Mouse (Mus musculus) bone marrow, adult 2 months (tissue): ENCODE data around the gene Gm10375. TPM values are rescaled to one million over a fixed set of nuclear protein-coding genes. Genes with fewer than 3 reads are reported as not detected.
"Not testable (repeated sequence)": the region's sequence is repeated elsewhere in the genome, so short reads cannot be mapped to it uniquely, and the experiment has no call there.

Experiments used
- H3K27ac ChIP-seq: fragments of 200-500 bp; 2 replicates; pipeline ENCODE4 v1.5.1; 2012; ENCODE audit warnings: low read depth, mild to moderate bottlenecking, control low read depth, inconsistent platforms, low read length; ENCODE audit not compliant: control insufficient read depth, poor library complexity, insufficient read depth
- H3K4me1 ChIP-seq: fragments of 200-500 bp; 2 replicates; pipeline ENCODE4 v1.6.1; 2011; ENCODE audit warnings: low read length; ENCODE audit not compliant: control insufficient read depth, insufficient read depth
- H3K4me3 ChIP-seq: fragments of 200-500 bp; replicated peaks from 2 replicates; pipeline ENCODE3; 2011; ENCODE audit warnings: mild to moderate bottlenecking, low read depth, low read length, control low read depth; ENCODE audit not compliant: control insufficient read depth
- WGBS: fragments of 180-500 bp; shearing (Covaris S2); methylation state at CpG from one replicate; pipeline ENCODE4 v1.1.7; 2018; 5-methylcytosine and 5-hydroxymethylcytosine counted together
- polyA plus RNA-seq: library from polyadenylated mRNA; stranded (reverse); fragments of >200 nt; gene quantifications from 2 replicates; pipeline ENCODE4 v1.2.4, GENCODE M21; 2011; ENCODE audit warnings: low replicate concordance; ENCODE audit not compliant: missing spikeins, insufficient read depth, insufficient read length

Gene Gm10375
- not detected in 2 replicates for polyA plus RNA-seq

GRCm38 (mm10) chr14:43607913-43608312 lies at the start of gene Gm10375:
Gm10375 (minus strand) TSS chr14:43608013.
- not testable (repeated sequence) for H3K27ac ChIP-seq, H3K4me3 ChIP-seq, H3K4me1 ChIP-seq

- not testable (repeated sequence) for H3K4me3 ChIP-seq, H3K4me1 ChIP-seq, H3K27ac ChIP-seq
- 64% methylated on average over 1 of the region's 2 CpGs for WGBS
These were observed 28.8 kb downstream of the Gm10375 start, which contains the start of gene Gm17654 for GRCm38 (mm10) chr14:43579046-43579445. Gm17654 (minus strand) TSS chr14:43579146.

- H3K4me1 ChIP-seq, H3K27ac ChIP-seq, H3K4me3 ChIP-seq: not testable (repeated sequence)
- 83% methylated on average over 4 of the region's 4 CpGs for WGBS
These were observed 29.8 kb downstream of the Gm10375 start for GRCm38 (mm10) chr14:43577969-43578368.

Other genes with a start within 250 kb of the Gm10375 start
- not detected in 2 replicates for gene Gm8138, start 191.7 kb downstream of the Gm10375 start, polyA plus RNA-seq
- not detected in 2 replicates for gene Gm5799, start 64.4 kb downstream of the Gm10375 start, polyA plus RNA-seq
- not detected in 2 replicates for gene Gm17654, start 28.9 kb downstream of the Gm10375 start, polyA plus RNA-seq
- gene Gm8165, start 69.2 kb upstream of the Gm10375 start, polyA plus RNA-seq, result not detected in 2 replicates
- 7.5 and 9.6 TPM in 2 replicates for gene Gm7324, start 89.8 kb upstream of the Gm10375 start, polyA plus RNA-seq
- not detected in 2 replicates for gene Gm16506, start 119.5 kb upstream of the Gm10375 start, polyA plus RNA-seq
- not detected in 2 replicates for gene Gm6526, start 139.9 kb upstream of the Gm10375 start, polyA plus RNA-seq
- not detected in 2 replicates for gene Gm8180, start 176.7 kb upstream of the Gm10375 start, polyA plus RNA-seq